Mouse (Mus musculus): ENCODE data around the gene Ifi35. TPM values are rescaled to one million over a fixed set of nuclear protein-coding genes. Genes with fewer than 3 reads are reported as not detected.
"Not testable (repeated sequence)": the region's sequence is repeated elsewhere in the genome, so short reads cannot be mapped to it uniquely, and the experiment has no call there.

Gene Ifi35
- polyA plus RNA-seq, 1 experiment from 2014 or later: 2.7 TPM

- not testable (repeated sequence) for H3K4me1 ChIP-seq (ENCODE audit: control insufficient read depth, insufficient read depth, low read length); H3K4me2 ChIP-seq (ENCODE audit: low read depth, low read length); H3K9ac ChIP-seq (replicated peaks; ENCODE audit: low read length); ATAC-seq (replicated peaks; ENCODE audit: insufficient number of reproducible peaks, low FRiP score, low TSS enrichment, low read depth); H3K36me3 ChIP-seq (replicated peaks; ENCODE audit: control insufficient read depth, insufficient read depth, low read depth, low read length); H3K27ac ChIP-seq (replicated peaks; ENCODE audit: low read depth, low read length); H3K27me3 ChIP-seq (ENCODE audit: control insufficient read depth, insufficient read depth, low read length); H3K4me3 ChIP-seq (ENCODE audit: low read depth, low read length); DNase-seq (ENCODE audit: low spot score); H3K9me3 ChIP-seq (replicated peaks; ENCODE audit: control insufficient read depth, low read length)
- WGBS: 81% methylated on average over 4 of the region's 4 CpGs
Observed at GRCm38 (mm10) chr11:101449596-101449995, 1.4 kb downstream of the Ifi35 start.

GRCm38 (mm10) chr11:101450394-101450793, 2.2 kb downstream of the Ifi35 start:
- DNase-seq (ENCODE audit: low spot score) (no peak), ATAC-seq (replicated peaks; ENCODE audit: insufficient number of reproducible peaks, low FRiP score, low TSS enrichment, low read depth) (no peak)
- Histone ChIP-seq H3K4me3 (ENCODE audit: low read depth, low read length) (no peak overlapping the region), H3K27me3 (ENCODE audit: control insufficient read depth, insufficient read depth, low read length) (no peaks in the 10 kb centered on the region), H3K9ac (replicated peaks; ENCODE audit: low read length) (no peak overlapping the region), H3K27ac (replicated peaks; ENCODE audit: low read depth, low read length) (no peak overlapping the region), H3K4me1 (ENCODE audit: control insufficient read depth, insufficient read depth, low read length) (no peaks in the 10 kb centered on the region), H3K36me3 (replicated peaks; ENCODE audit: control insufficient read depth, insufficient read depth, low read depth, low read length) (no peaks in the 10 kb centered on the region), H3K4me2 (ENCODE audit: low read depth, low read length) (no peak overlapping the region), H3K9me3 (replicated peaks; ENCODE audit: control insufficient read depth, low read length) (no peaks in the 10 kb centered on the region)
- 81% methylated on average over 3 of the region's 3 CpGs for WGBS

- DNase-seq (ENCODE audit: low spot score): no peak
- Histone ChIP-seq H3K4me3 (ENCODE audit: low read depth, low read length) (no peak overlapping the region), H3K27ac (replicated peaks; ENCODE audit: low read depth, low read length) (no peak overlapping the region), H3K9me3 (replicated peaks; ENCODE audit: control insufficient read depth, low read length) (no peaks in the 10 kb centered on the region), H3K4me1 (ENCODE audit: control insufficient read depth, insufficient read depth, low read length) (no peaks in the 10 kb centered on the region; the same call in 1 of the 2 replicates), H3K9ac (replicated peaks; ENCODE audit: low read length) (no peak overlapping the region), H3K4me2 (ENCODE audit: low read depth, low read length) (no peak overlapping the region), H3K36me3 (replicated peaks; ENCODE audit: control insufficient read depth, insufficient read depth, low read depth, low read length) (no peaks in the 10 kb centered on the region), H3K27me3 (ENCODE audit: control insufficient read depth, insufficient read depth, low read length) (no peaks in the 10 kb centered on the region)
- ATAC-seq (replicated peaks; ENCODE audit: insufficient number of reproducible peaks, low FRiP score, low TSS enrichment, low read depth): no peak
- WGBS: 93% methylated on average over 10 of the region's 10 CpGs
Observed at GRCm38 (mm10) chr11:101451536-101451935, 3.3 kb downstream of the Ifi35 start.

- 73% methylated on average over 10 of the region's 10 CpGs for WGBS
- no peaks in the 10 kb centered on the region; the same call in 1 of the 2 replicates for H3K4me1 ChIP-seq (ENCODE audit: control insufficient read depth, insufficient read depth, low read length)
- H3K27me3 ChIP-seq (ENCODE audit: control insufficient read depth, insufficient read depth, low read length): no peaks in the 10 kb centered on the region
- H3K9ac ChIP-seq (replicated peaks; ENCODE audit: low read length): no peak overlapping the region
- no peak for ATAC-seq (replicated peaks; ENCODE audit: insufficient number of reproducible peaks, low FRiP score, low TSS enrichment, low read depth)
- no peak overlapping the region for H3K27ac ChIP-seq (replicated peaks; ENCODE audit: low read depth, low read length)
- H3K9me3 ChIP-seq (replicated peaks; ENCODE audit: control insufficient read depth, low read length): no peaks in the 10 kb centered on the region
- no peak overlapping the region for H3K4me2 ChIP-seq (ENCODE audit: low read depth, low read length)
- H3K4me3 ChIP-seq (ENCODE audit: low read depth, low read length): no peak overlapping the region
- no peaks in the 10 kb centered on the region for H3K36me3 ChIP-seq (replicated peaks; ENCODE audit: control insufficient read depth, insufficient read depth, low read depth, low read length)
- no peak for DNase-seq (ENCODE audit: low spot score)
Observed at GRCm38 (mm10) chr11:101452093-101452774, 4.0 kb downstream of the Ifi35 start.

DNA sequence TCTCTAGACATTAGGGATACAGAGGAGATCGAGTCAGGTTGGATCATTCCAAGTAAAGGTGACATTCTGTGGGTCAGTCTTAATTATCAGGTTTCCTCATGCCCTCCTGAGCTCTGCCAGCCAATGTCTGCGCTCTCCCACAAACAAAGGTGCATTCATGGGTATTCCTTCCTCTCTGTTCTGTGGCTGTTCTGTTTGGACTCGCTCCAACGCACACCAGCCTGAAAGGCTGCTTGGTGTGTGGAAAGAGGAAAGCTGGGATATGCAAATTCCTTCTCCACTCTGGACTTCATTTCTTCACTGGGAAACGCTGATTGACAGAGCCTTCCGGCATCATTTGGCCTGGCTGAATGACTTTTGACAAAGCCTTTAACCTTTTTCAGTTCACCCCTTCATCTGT, 6.5 kb downstream of the Ifi35 start:
- peaks cover 2% of the 10 kb centered on the region; the same call in 1 of the 2 replicates for H3K4me1 ChIP-seq (ENCODE audit: control insufficient read depth, insufficient read depth, low read length)
- H3K27me3 ChIP-seq (ENCODE audit: control insufficient read depth, insufficient read depth, low read length): no peaks in the 10 kb centered on the region
- H3K4me3 ChIP-seq (ENCODE audit: low read depth, low read length): no peak overlapping the region
- no peaks in the 10 kb centered on the region for H3K9me3 ChIP-seq (replicated peaks; ENCODE audit: control insufficient read depth, low read length)
- 27% methylated on average over 6 of the region's 6 CpGs for WGBS
- H3K9ac ChIP-seq (replicated peaks; ENCODE audit: low read length): 0 out of 2 replicates have a peak overlapping the region, but pooled peaks have one; percentile 29
- H3K4me2 ChIP-seq (ENCODE audit: low read depth, low read length): no peak overlapping the region
- no peak overlapping the region for H3K27ac ChIP-seq (replicated peaks; ENCODE audit: low read depth, low read length)
- DNase-seq (ENCODE audit: low spot score) (no peak), ATAC-seq (replicated peaks; ENCODE audit: insufficient number of reproducible peaks, low FRiP score, low TSS enrichment, low read depth) (no peak)
- H3K36me3 ChIP-seq (replicated peaks; ENCODE audit: control insufficient read depth, insufficient read depth, low read depth, low read length): no peaks in the 10 kb centered on the region

GRCm38 (mm10) chr11:101455627-101456026, 7.4 kb downstream of the Ifi35 start:
- no peaks in the 10 kb centered on the region for H3K9me3 ChIP-seq (replicated peaks; ENCODE audit: control insufficient read depth, low read length)
- peaks cover 4% of the 10 kb centered on the region; the same call in 1 of the 2 replicates for H3K4me1 ChIP-seq (ENCODE audit: control insufficient read depth, insufficient read depth, low read length)
- no peaks in the 10 kb centered on the region for H3K36me3 ChIP-seq (replicated peaks; ENCODE audit: control insufficient read depth, insufficient read depth, low read depth, low read length)
- H3K9ac ChIP-seq (replicated peaks; ENCODE audit: low read length): no peak overlapping the region
- no peak overlapping the region for H3K4me3 ChIP-seq (ENCODE audit: low read depth, low read length)
- H3K4me2 ChIP-seq (ENCODE audit: low read depth, low read length): no peak overlapping the region
- WGBS: 84% methylated on average over 7 of the region's 7 CpGs
- H3K27me3 ChIP-seq (ENCODE audit: control insufficient read depth, insufficient read depth, low read length): no peaks in the 10 kb centered on the region
- no peak for DNase-seq (ENCODE audit: low spot score)
- ATAC-seq (replicated peaks; ENCODE audit: insufficient number of reproducible peaks, low FRiP score, low TSS enrichment, low read depth): no peak
- no peak overlapping the region for H3K27ac ChIP-seq (replicated peaks; ENCODE audit: low read depth, low read length)

DNA sequence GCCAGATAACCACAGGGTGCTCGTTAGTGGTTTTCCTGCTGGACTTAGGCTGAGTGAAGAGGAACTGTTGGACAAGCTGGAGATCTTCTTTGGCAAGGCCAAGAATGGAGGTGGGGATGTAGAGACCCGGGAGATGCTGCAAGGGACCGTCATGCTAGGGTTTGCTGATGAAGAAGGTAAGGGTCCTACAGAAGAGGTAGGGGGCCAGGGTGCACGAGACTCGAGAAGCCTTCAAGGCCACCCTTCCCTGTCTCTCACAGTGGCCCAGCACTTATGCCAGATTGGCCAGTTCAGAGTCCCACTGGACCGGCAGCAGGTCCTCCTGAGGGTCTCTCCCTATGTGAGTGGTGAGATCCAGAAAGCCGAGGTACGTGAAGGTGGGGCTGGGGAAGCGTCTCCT, 9.4 kb downstream of the Ifi35 start:
- no peak overlapping the region for H3K9ac ChIP-seq (replicated peaks; ENCODE audit: low read length)
- no peak for DNase-seq (ENCODE audit: low spot score)
- no peak for ATAC-seq (replicated peaks; ENCODE audit: insufficient number of reproducible peaks, low FRiP score, low TSS enrichment, low read depth)
- H3K27me3 ChIP-seq (ENCODE audit: control insufficient read depth, insufficient read depth, low read length): no peaks in the 10 kb centered on the region
- H3K4me3 ChIP-seq (ENCODE audit: low read depth, low read length): no peak overlapping the region
- peaks cover 7% of the 10 kb centered on the region; the same call in 1 of the 2 replicates for H3K4me1 ChIP-seq (ENCODE audit: control insufficient read depth, insufficient read depth, low read length)
- 85% methylated on average over 9 of the region's 9 CpGs for WGBS
- no peak overlapping the region for H3K4me2 ChIP-seq (ENCODE audit: low read depth, low read length)
- no peak overlapping the region for H3K27ac ChIP-seq (replicated peaks; ENCODE audit: low read depth, low read length)
- H3K9me3 ChIP-seq (replicated peaks; ENCODE audit: control insufficient read depth, low read length): no peaks in the 10 kb centered on the region
- H3K36me3 ChIP-seq (replicated peaks; ENCODE audit: control insufficient read depth, insufficient read depth, low read depth, low read length): no peaks in the 10 kb centered on the region

DNA sequence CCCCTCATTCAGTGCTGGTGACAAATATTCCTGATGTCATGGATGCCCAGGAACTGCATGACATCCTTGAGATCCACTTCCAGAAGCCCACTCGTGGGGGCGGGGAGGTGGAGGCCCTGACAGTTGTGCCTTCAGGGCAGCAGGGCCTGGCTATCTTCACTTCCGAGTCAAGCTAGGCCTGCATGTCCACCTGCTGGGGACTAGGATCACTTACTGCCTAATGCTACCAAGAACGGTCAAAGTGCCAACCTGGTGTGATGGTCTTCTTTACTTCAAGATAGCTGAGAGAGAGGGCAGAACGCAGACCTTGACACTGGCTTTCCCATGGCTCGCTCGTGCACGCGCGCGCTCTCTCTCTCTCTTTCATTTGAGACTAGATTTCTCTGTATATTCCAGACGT, 10.0 kb downstream of the Ifi35 start:
- WGBS: 82% methylated on average over 12 of the region's 12 CpGs
- H3K9me3 ChIP-seq (replicated peaks; ENCODE audit: control insufficient read depth, low read length): no peaks in the 10 kb centered on the region
- DNase-seq (ENCODE audit: low spot score) (no peak), ATAC-seq (replicated peaks; ENCODE audit: insufficient number of reproducible peaks, low FRiP score, low TSS enrichment, low read depth) (no peak)
- no peak overlapping the region for H3K9ac ChIP-seq (replicated peaks; ENCODE audit: low read length)
- H3K4me3 ChIP-seq (ENCODE audit: low read depth, low read length): no peak overlapping the region
- no peak overlapping the region for H3K27ac ChIP-seq (replicated peaks; ENCODE audit: low read depth, low read length)
- H3K27me3 ChIP-seq (ENCODE audit: control insufficient read depth, insufficient read depth, low read length): no peaks in the 10 kb centered on the region
- no peaks in the 10 kb centered on the region for H3K36me3 ChIP-seq (replicated peaks; ENCODE audit: control insufficient read depth, insufficient read depth, low read depth, low read length)
- H3K4me2 ChIP-seq (ENCODE audit: low read depth, low read length): no peak overlapping the region
- H3K4me1 ChIP-seq (ENCODE audit: control insufficient read depth, insufficient read depth, low read length): peaks cover 7% of the 10 kb centered on the region; the same call in 1 of the 2 replicates
